Mouse (Mus musculus): Measurements from ENCODE around the gene Cpsf6. TPM values are rescaled to one million over a fixed set of nuclear protein-coding genes. Genes with fewer than 3 reads are reported as not detected.
"Not testable (repeated sequence)": the region's sequence is repeated elsewhere in the genome, so short reads cannot be mapped to it uniquely, and the experiment has no call there.

The Cpsf6 gene
- polyA plus RNA-seq, 1 experiment from 2014 or later = 165 TPM

DNA sequence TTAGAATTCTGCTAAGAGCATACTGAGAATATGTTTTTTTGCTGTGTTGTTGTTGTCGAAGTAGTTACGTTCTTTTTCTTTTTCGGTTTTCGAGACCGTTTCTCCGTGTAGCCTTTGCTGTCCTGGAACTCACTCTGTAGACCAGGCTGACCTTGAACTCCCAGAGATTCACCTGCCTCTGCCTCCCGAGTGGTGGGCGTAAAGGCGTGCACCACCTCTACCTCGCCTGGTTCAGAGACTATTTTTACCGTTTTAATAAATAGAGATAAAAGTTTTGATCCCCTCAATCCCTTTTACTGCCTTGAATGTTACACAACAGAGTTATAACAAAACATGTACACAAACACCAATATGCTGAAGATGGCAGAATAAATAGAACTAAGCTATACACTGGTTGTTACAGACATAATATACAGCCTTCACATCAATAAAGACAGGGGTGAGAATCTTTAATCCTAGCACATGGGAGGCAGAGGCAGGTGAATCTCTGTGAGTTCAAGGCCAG is 14.1 kb upstream of the Cpsf6 start:
- H3K27ac ChIP-seq = 0 out of 2 replicates have a peak overlapping the region, but pooled peaks have one; percentile 47

GRCm38 (mm10) chr10:117393196-117393890 is 13.5 kb upstream of the Cpsf6 start:
- H3K4me1 ChIP-seq = peaks cover 13% of the 10 kb centered on the region
- H3K9ac ChIP-seq = peak overlapping the region; percentile 27; the same call in 1 of the 2 replicates
- ATAC-seq (ENCODE audit: borderline replicate concordance, extremely low read depth, low FRiP score, low TSS enrichment) = peak; percentile 83
- H3K4me2 ChIP-seq = peak overlapping the region; percentile 72
- H3K36me3 ChIP-seq = no peaks in the 10 kb centered on the region
- under 1% methylated on average over 20 of the region's 27 CpGs for WGBS
- H3K4me3 ChIP-seq = peak overlapping the region; percentile 41
- no peaks in the 10 kb centered on the region for H3K9me3 ChIP-seq
- peak overlapping the region; percentile 47; the same call in 1 of the 2 replicates for H3K27ac ChIP-seq
- no peaks in the 10 kb centered on the region for H3K27me3 ChIP-seq

More for the DNA sequence above, 14.1 kb upstream of the Cpsf6 start:
- Histone ChIP-seq H3K4me1 (peaks cover 13% of the 10 kb centered on the region), H3K36me3 (no peaks in the 10 kb centered on the region), H3K4me3 (peak overlapping the region; percentile 41), H3K4me2 (peak overlapping the region; percentile 72), H3K27me3 (no peaks in the 10 kb centered on the region), H3K9ac (peak overlapping the region; percentile 27; the same call in 1 of the 2 replicates), H3K9me3 (no peaks in the 10 kb centered on the region)
- ATAC-seq (ENCODE audit: borderline replicate concordance, extremely low read depth, low FRiP score, low TSS enrichment) = no peak
- WGBS = 45% methylated on average over 11 of the region's 11 CpGs

- no peak overlapping the region for H3K27ac ChIP-seq
- peak; percentile 41; the same call in 1 of the 2 replicates for ATAC-seq (ENCODE audit: borderline replicate concordance, extremely low read depth, low FRiP score, low TSS enrichment)
- H3K9me3 ChIP-seq = no peaks in the 10 kb centered on the region
- peak overlapping the region; percentile 72 for H3K4me2 ChIP-seq
- H3K27me3 ChIP-seq = no peaks in the 10 kb centered on the region
- peaks cover 13% of the 10 kb centered on the region for H3K4me1 ChIP-seq
- H3K9ac ChIP-seq = no peak overlapping the region
- no peaks in the 10 kb centered on the region for H3K36me3 ChIP-seq
- H3K4me3 ChIP-seq = peak overlapping the region; percentile 41
- 4% methylated on average over 6 of the region's 6 CpGs for WGBS
Measured at GRCm38 (mm10) chr10:117392832-117393195, 13.0 kb upstream of the Cpsf6 start.

GRCm38 (mm10) chr10:117392397-117392796 is 12.6 kb upstream of the Cpsf6 start:
- not testable (repeated sequence) for H3K4me3 ChIP-seq; ATAC-seq (ENCODE audit: borderline replicate concordance, extremely low read depth, low FRiP score, low TSS enrichment); H3K9ac ChIP-seq; H3K27me3 ChIP-seq; H3K27ac ChIP-seq; H3K36me3 ChIP-seq; H3K4me2 ChIP-seq; H3K9me3 ChIP-seq
- H3K4me1 ChIP-seq = peaks cover 13% of the 10 kb centered on the region
- WGBS = 86% methylated on average over 1 of the region's 1 CpGs

- H3K4me1 ChIP-seq = peaks cover 12% of the 10 kb centered on the region
- no peak overlapping the region for H3K9ac ChIP-seq
- WGBS = 83% methylated on average over 2 of the region's 2 CpGs
- no peaks in the 10 kb centered on the region for H3K36me3 ChIP-seq
- H3K27ac ChIP-seq = no peak overlapping the region
- no peak for ATAC-seq (ENCODE audit: borderline replicate concordance, extremely low read depth, low FRiP score, low TSS enrichment)
- no peaks in the 10 kb centered on the region for H3K9me3 ChIP-seq
- H3K27me3 ChIP-seq = no peaks in the 10 kb centered on the region
- H3K4me2 ChIP-seq = no peak overlapping the region
- no peak overlapping the region for H3K4me3 ChIP-seq
Measured at GRCm38 (mm10) chr10:117391801-117392200, 12.0 kb upstream of the Cpsf6 start.

DNA sequence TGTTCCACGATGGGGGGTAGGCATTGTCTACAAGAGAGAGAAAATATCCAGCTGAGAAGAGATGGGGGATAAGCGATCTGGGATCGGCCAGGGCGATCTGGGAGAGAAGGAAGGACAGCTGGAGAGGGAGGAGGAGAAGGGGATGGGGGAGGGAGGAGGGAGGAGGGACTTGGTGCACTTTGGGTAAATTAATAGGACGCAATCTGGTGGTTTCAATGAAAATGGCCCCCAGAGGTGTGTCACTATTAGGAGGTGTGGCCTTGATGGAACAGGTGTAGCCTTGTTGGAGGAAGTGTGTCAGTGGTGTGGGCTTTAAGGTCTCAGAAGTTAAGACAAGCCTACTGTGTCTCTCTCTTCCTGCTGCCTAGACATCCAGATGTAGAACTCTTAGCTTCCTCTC is 11.2 kb upstream of the Cpsf6 start:
- Histone ChIP-seq H3K27me3 (no peaks in the 10 kb centered on the region), H3K36me3 (no peaks in the 10 kb centered on the region), H3K4me2 (no peak overlapping the region), H3K4me3 (no peak overlapping the region), H3K27ac (no peak overlapping the region), H3K9ac (no peak overlapping the region), H3K9me3 (no peaks in the 10 kb centered on the region), H3K4me1 (peaks cover 7% of the 10 kb centered on the region)
- ATAC-seq (ENCODE audit: borderline replicate concordance, extremely low read depth, low FRiP score, low TSS enrichment) = no peak
- 34% methylated on average over 5 of the region's 5 CpGs for WGBS

DNA sequence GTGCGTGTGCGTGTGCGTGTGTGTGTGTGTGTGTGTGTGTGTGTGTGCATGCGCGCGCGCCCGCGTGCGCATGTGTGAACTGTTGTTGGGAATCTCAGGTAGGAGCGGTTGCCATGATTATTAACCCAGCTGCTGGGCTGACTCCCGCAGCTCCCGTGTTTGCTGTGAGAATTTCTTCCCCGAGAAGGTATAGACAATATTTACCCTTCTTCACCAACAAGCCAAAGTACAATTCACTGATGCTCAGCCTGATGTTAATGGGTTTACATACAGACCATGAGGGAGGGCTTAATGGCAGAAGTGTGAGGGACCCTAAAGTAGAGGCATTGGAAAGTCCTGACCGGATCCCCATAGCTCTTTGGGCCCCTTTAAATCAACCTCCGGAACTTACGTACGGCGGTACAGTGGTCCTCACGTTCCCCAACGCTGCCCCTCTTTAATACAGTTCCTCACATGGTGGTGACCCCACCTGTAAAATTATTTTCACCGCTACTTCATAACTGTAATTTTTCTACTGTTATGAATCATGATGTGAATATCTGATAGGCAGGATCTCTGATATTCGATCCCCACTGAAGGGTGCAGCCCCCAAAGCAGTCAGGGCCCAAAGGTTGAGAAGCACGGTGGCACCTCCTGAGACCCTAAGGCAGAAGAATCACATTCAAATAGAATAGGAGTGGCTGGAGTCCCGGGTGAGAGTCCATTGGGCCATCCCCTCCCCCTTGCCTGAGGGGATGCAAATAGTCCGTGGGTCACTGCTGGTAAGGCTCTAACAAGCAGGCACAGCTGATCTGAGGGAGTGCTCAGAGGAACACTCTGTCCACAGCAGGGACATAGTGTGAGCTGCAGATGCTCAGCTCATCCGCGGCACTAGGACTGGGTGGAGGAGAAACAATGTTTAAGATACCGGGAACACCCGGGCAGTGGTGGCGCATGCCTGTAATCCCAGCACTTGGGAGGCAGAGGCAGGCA is 10.4 kb upstream of the Cpsf6 start:
- H3K9me3 ChIP-seq = no peaks in the 10 kb centered on the region
- H3K9ac ChIP-seq = no peak overlapping the region
- ATAC-seq (ENCODE audit: borderline replicate concordance, extremely low read depth, low FRiP score, low TSS enrichment) = no peak
- no peak overlapping the region for H3K4me3 ChIP-seq
- WGBS = 47% methylated on average over 31 of the region's 31 CpGs
- H3K27me3 ChIP-seq = no peaks in the 10 kb centered on the region
- H3K4me2 ChIP-seq = no peak overlapping the region
- H3K36me3 ChIP-seq = no peaks in the 10 kb centered on the region
- H3K27ac ChIP-seq = no peak overlapping the region
- peaks cover 7% of the 10 kb centered on the region for H3K4me1 ChIP-seq

- WGBS = 39% methylated on average over 1 of the region's 1 CpGs
Measured at GRCm38 (mm10) chr10:117389371-117389740, 9.5 kb upstream of the Cpsf6 start.

DNA sequence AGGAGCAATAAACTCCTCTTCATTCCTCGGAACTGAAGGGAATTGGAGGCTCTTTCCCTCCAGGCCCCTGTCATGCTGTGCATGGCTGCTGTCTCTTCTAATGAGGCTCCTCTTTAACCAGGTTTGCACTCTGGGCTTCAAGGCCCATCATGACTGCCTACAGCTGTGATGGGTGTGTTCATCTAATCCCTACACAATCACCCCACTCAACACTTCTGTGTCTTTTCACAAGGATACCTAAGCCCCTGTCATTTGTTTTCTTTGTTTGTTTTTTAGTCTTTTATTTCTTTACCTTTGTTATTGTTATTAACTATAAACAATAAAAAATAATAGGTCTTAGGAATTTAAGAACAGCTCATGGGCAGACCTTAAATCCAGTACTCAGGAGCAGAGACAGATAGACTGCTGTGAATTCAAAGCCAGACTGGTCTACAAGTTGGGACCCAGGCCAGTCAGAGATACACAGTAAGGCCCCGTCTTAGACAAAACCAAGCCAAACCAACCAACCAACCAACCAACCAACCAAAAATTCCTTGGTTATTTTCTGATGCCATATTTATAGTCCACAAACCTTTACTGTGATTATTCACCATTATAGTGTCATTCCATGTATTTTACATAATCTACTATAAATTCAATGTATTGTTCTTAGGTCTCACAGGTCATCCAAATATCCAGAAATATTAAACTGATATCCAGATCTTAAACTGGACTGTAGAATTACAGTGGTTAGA is 9.0 kb upstream of the Cpsf6 start:
- 77% methylated on average over 2 of the region's 2 CpGs for WGBS
- no peak overlapping the region for H3K4me3 ChIP-seq
- no peaks in the 10 kb centered on the region for H3K36me3 ChIP-seq
- peaks cover 6% of the 10 kb centered on the region for H3K4me1 ChIP-seq
- H3K9me3 ChIP-seq = no peaks in the 10 kb centered on the region
- ATAC-seq (ENCODE audit: borderline replicate concordance, extremely low read depth, low FRiP score, low TSS enrichment) = no peak
- H3K9ac ChIP-seq = no peak overlapping the region
- no peak overlapping the region for H3K4me2 ChIP-seq
- H3K27ac ChIP-seq = no peak overlapping the region
- H3K27me3 ChIP-seq = no peaks in the 10 kb centered on the region

More at GRCm38 (mm10) chr10:117389371-117389740, 9.5 kb upstream of the Cpsf6 start:
- Histone ChIP-seq H3K27ac (no peak overlapping the region), H3K9me3 (no peaks in the 10 kb centered on the region), H3K4me3 (no peak overlapping the region), H3K4me2 (no peak overlapping the region), H3K36me3 (no peaks in the 10 kb centered on the region), H3K27me3 (no peaks in the 10 kb centered on the region), H3K9ac (no peak overlapping the region), H3K4me1 (peaks cover 7% of the 10 kb centered on the region)
- no peak for ATAC-seq (ENCODE audit: borderline replicate concordance, extremely low read depth, low FRiP score, low TSS enrichment)

DNA sequence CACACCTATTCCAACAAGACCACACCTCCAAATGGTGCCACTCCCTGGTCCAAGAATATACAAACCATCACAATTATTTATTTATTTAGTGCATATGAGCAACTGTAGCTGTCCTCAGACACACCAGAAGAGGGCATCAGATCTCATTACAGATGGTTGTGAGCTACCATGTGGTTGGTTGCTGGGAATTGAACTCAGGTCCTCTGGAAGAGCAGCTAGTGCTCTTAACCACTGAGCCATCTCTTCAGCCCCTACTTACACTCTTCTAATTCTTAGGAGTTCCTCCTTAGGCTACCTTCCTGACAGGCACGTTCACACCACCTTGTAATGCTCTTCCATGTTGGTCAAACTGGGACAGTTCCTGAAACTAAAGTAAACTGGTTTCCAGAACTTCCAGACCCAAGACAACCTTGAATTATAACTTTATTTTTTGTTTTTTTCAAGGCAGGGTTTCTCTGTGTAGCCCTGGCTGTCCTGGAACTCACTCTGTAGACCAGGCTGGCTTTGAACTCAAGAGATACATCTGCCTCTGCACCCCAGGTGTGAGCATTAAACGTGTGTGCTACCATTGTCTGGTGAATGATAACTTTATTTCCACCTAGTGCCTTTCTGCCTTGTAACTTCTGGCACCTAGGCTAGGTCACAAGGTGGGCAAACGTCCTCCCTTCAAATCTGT is 8.3 kb upstream of the Cpsf6 start:
- H3K4me2 ChIP-seq; H3K4me3 ChIP-seq; H3K9me3 ChIP-seq; ATAC-seq (ENCODE audit: borderline replicate concordance, extremely low read depth, low FRiP score, low TSS enrichment); H3K36me3 ChIP-seq; H3K27ac ChIP-seq; H3K27me3 ChIP-seq; H3K4me1 ChIP-seq; H3K9ac ChIP-seq: not testable (repeated sequence)
- 53% methylated on average over 3 of the region's 3 CpGs for WGBS

GRCm38 (mm10) chr10:117386981-117387380 is 7.2 kb upstream of the Cpsf6 start:
- Histone ChIP-seq H3K27ac (no peak overlapping the region), H3K4me2 (no peak overlapping the region), H3K4me3 (no peak overlapping the region), H3K27me3 (no peaks in the 10 kb centered on the region), H3K9me3 (no peaks in the 10 kb centered on the region), H3K4me1 (no peaks in the 10 kb centered on the region), H3K36me3 (no peaks in the 10 kb centered on the region), H3K9ac (no peak overlapping the region)
- 76% methylated on average over 6 of the region's 6 CpGs for whole genome bisulfite sequencing
- no peak for ATAC-seq (ENCODE audit: borderline replicate concordance, extremely low read depth, low FRiP score, low TSS enrichment)

Measured in lung, embryonic 15.5 days (tissue).